Mouse (Mus musculus): ENCODE data around the gene Trit1. TPM values are rescaled to one million over a fixed set of nuclear protein-coding genes. Genes with fewer than 3 reads are reported as not detected.
A peak's percentile ranks its signal among the peaks of the same experiment; 100 is the strongest.

The Trit1 gene
- polyA plus RNA-seq, 1 experiment = 5.0 TPM

- peak; percentile 57 to 64 for DNase-seq (ENCODE audit: low read depth in 1 of 2, low spot score in 2 of 2)
- Histone ChIP-seq H3K36me3 (ENCODE audit: control insufficient read depth, insufficient read depth, low read length) (peaks cover 1% of the 10 kb centered on the region), H3K27me3 (ENCODE audit: control insufficient read depth, insufficient read depth, low read length) (no peaks in the 10 kb centered on the region), H3K27ac (ENCODE audit: insufficient read depth, low read length) (peak overlapping the region; percentile 83), H3K4me3 (ENCODE audit: extremely low read depth, insufficient read depth, insufficient read length) (no peak overlapping the region), H3K4me1 (ENCODE audit: control insufficient read depth, insufficient read depth, insufficient read length) (peaks cover 11% of the 10 kb centered on the region)
- TF ChIP-seq CTCF (IDR thresholded peaks at IDR 0.05; ENCODE audit: extremely low read depth, insufficient read depth, insufficient read length, insufficient replicate concordance) (no peak), POLR2A (IDR thresholded peaks at IDR 0.05; ENCODE audit: low read depth, low read length) (no peak)
- 17% methylated on average over 13 of the region's 13 CpGs for WGBS
Observed at GRCm38 (mm10) chr4:123026161-123026560, 9.8 kb downstream of the Trit1 start.

- peaks cover 3% of the 10 kb centered on the region for H3K36me3 ChIP-seq (ENCODE audit: control insufficient read depth, insufficient read depth, low read length)
- H3K27me3 ChIP-seq (ENCODE audit: control insufficient read depth, insufficient read depth, low read length) = no peaks in the 10 kb centered on the region
- 26% methylated on average over 4 of the region's 4 CpGs for whole genome bisulfite sequencing
- H3K27ac ChIP-seq (ENCODE audit: insufficient read depth, low read length) = peak overlapping the region; percentile 83; the same call in 1 of the 2 replicates
- TF ChIP-seq CTCF (IDR thresholded peaks at IDR 0.05; ENCODE audit: extremely low read depth, insufficient read depth, insufficient read length, insufficient replicate concordance) = no peak
- no peak for TF ChIP-seq POLR2A (IDR thresholded peaks at IDR 0.05; ENCODE audit: low read depth, low read length)
- H3K4me1 ChIP-seq (ENCODE audit: control insufficient read depth, insufficient read depth, insufficient read length) = peaks cover 11% of the 10 kb centered on the region
- no peak overlapping the region for H3K4me3 ChIP-seq (ENCODE audit: extremely low read depth, insufficient read depth, insufficient read length)
- DNase-seq (ENCODE audit: low read depth in 1 of 2, low spot score in 2 of 2) = peak in 1 of 2 experiments; percentile 30
Observed at GRCm38 (mm10) chr4:123026597-123026996, 10.2 kb downstream of the Trit1 start.

DNA sequence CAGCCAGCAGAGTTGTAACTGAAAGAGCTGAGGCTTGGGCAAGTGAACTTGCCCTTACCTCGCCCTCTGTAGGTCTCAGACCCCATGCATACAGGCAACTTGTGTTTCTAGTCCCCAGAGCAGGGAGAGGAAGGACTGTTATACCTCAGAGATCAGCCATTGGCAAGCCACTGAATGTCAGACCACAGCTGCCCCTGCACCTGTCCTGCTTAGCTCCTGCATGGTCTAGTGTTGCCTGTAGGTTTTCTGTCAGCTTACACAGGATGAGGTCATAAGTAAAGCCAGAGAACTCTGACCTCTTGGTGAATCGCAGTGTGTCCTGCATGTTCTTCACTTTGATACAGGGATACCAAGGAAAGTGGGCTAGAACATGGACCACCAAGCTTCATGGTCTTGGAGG lies 18.4 kb downstream of the Trit1 start:
- TF ChIP-seq CTCF (IDR thresholded peaks at IDR 0.05; ENCODE audit: extremely low read depth, insufficient read depth, insufficient read length, insufficient replicate concordance) = no peak
- TF ChIP-seq POLR2A (IDR thresholded peaks at IDR 0.05; ENCODE audit: low read depth, low read length) = no peak
- no peaks in the 10 kb centered on the region for H3K27me3 ChIP-seq (ENCODE audit: control insufficient read depth, insufficient read depth, low read length)
- no peak for DNase-seq (ENCODE audit: low read depth in 1 of 2, low spot score in 2 of 2)
- no peak overlapping the region for H3K27ac ChIP-seq (ENCODE audit: insufficient read depth, low read length)
- no peak overlapping the region for H3K4me3 ChIP-seq (ENCODE audit: extremely low read depth, insufficient read depth, insufficient read length)
- H3K36me3 ChIP-seq (ENCODE audit: control insufficient read depth, insufficient read depth, low read length) = peaks cover 4% of the 10 kb centered on the region
- 65% methylated on average over 2 of the region's 2 CpGs for WGBS
- H3K4me1 ChIP-seq (ENCODE audit: control insufficient read depth, insufficient read depth, insufficient read length) = peaks cover 3% of the 10 kb centered on the region; the same call in 1 of the 2 replicates

GRCm38 (mm10) chr4:123035636-123036035 lies 19.2 kb downstream of the Trit1 start:
- TF ChIP-seq CTCF (IDR thresholded peaks at IDR 0.05; ENCODE audit: extremely low read depth, insufficient read depth, insufficient read length, insufficient replicate concordance) = no peak
- TF ChIP-seq POLR2A (IDR thresholded peaks at IDR 0.05; ENCODE audit: low read depth, low read length) = no peak

DNA sequence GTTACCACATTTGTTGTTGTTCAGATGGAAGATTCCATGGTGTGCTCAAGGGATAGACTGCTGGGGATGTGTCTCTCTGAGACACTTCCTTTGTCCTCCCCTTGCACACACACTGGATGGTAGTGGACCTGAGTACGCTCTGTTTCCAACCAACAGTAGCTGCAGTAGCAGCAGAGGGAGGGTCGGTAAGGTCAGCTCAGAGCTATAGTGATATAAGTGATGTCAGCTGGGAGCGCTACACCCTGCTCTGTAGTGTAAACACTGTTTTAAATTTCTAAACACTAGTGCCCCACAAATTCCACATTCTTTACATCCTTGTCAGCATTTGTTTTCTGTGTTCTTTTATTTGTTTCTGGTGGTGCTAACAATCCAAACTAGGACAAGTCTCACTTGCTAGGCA lies 20.3 kb downstream of the Trit1 start:
- 90% methylated on average over 3 of the region's 3 CpGs for WGBS
- Histone ChIP-seq H3K4me3 (ENCODE audit: extremely low read depth, insufficient read depth, insufficient read length) (no peak overlapping the region), H3K36me3 (ENCODE audit: control insufficient read depth, insufficient read depth, low read length) (peaks cover 7% of the 10 kb centered on the region), H3K27ac (ENCODE audit: insufficient read depth, low read length) (no peak overlapping the region), H3K27me3 (ENCODE audit: control insufficient read depth, insufficient read depth, low read length) (no peaks in the 10 kb centered on the region), H3K4me1 (ENCODE audit: control insufficient read depth, insufficient read depth, insufficient read length) (peaks cover 3% of the 10 kb centered on the region; the same call in 1 of the 2 replicates)
- TF ChIP-seq CTCF (IDR thresholded peaks at IDR 0.05; ENCODE audit: extremely low read depth, insufficient read depth, insufficient read length, insufficient replicate concordance) (no peak), POLR2A (IDR thresholded peaks at IDR 0.05; ENCODE audit: low read depth, low read length) (no peak)
- no peak for DNase-seq (ENCODE audit: low read depth in 1 of 2, low spot score in 2 of 2)

More at GRCm38 (mm10) chr4:123035636-123036035, 19.2 kb downstream of the Trit1 start:
- no peak for DNase-seq (ENCODE audit: low read depth in 1 of 2, low spot score in 2 of 2)
- Histone ChIP-seq H3K36me3 (ENCODE audit: control insufficient read depth, insufficient read depth, low read length) (peaks cover 7% of the 10 kb centered on the region), H3K4me3 (ENCODE audit: extremely low read depth, insufficient read depth, insufficient read length) (no peak overlapping the region), H3K27ac (ENCODE audit: insufficient read depth, low read length) (no peak overlapping the region), H3K4me1 (ENCODE audit: control insufficient read depth, insufficient read depth, insufficient read length) (peaks cover 3% of the 10 kb centered on the region; the same call in 1 of the 2 replicates), H3K27me3 (ENCODE audit: control insufficient read depth, insufficient read depth, low read length) (no peaks in the 10 kb centered on the region)
- WGBS = 95% methylated on average over 2 of the region's 2 CpGs

DNA sequence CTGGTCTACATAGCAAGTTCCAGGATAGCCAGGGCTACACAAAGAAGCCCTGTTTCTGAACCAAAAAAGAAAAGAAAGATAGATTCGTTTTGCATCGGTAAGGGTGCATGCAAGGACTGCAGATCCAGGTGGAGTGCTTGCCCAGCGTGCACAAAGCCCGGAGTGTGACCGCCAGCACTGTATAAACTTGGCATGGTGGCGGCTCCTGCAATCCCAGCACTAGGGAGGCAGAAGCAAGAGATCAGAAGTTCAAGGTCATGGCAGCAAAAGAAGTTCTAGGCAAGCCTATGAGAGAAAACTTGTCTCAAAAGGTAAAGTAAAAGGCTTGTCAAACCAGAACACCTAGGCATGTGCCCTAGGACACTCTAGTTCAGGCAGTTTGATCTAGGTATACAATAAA lies 24.7 kb downstream of the Trit1 start:
- Histone ChIP-seq H3K4me1 (ENCODE audit: control insufficient read depth, insufficient read depth, insufficient read length) (no peaks in the 10 kb centered on the region), H3K27ac (ENCODE audit: insufficient read depth, low read length) (no peak overlapping the region), H3K4me3 (ENCODE audit: extremely low read depth, insufficient read depth, insufficient read length) (no peak overlapping the region), H3K27me3 (ENCODE audit: control insufficient read depth, insufficient read depth, low read length) (no peaks in the 10 kb centered on the region), H3K36me3 (ENCODE audit: control insufficient read depth, insufficient read depth, low read length) (peaks cover 16% of the 10 kb centered on the region)
- WGBS = 94% methylated on average over 6 of the region's 6 CpGs
- DNase-seq (ENCODE audit: low read depth in 1 of 2, low spot score in 2 of 2) = no peak
- no peak for TF ChIP-seq POLR2A (IDR thresholded peaks at IDR 0.05; ENCODE audit: low read depth, low read length)
- no peak for TF ChIP-seq CTCF (IDR thresholded peaks at IDR 0.05; ENCODE audit: extremely low read depth, insufficient read depth, insufficient read length, insufficient replicate concordance)

- TF ChIP-seq CTCF (IDR thresholded peaks at IDR 0.05; ENCODE audit: extremely low read depth, insufficient read depth, insufficient read length, insufficient replicate concordance) (no peak), POLR2A (IDR thresholded peaks at IDR 0.05; ENCODE audit: low read depth, low read length) (no peak)
Observed at GRCm38 (mm10) chr4:123043858-123044257, 27.5 kb downstream of the Trit1 start.

More at GRCm38 (mm10) chr4:123043858-123044257, 27.5 kb downstream of the Trit1 start:
- peaks cover 25% of the 10 kb centered on the region for H3K36me3 ChIP-seq (ENCODE audit: control insufficient read depth, insufficient read depth, low read length)
- no peak overlapping the region for H3K4me3 ChIP-seq (ENCODE audit: extremely low read depth, insufficient read depth, insufficient read length)
- H3K27me3 ChIP-seq (ENCODE audit: control insufficient read depth, insufficient read depth, low read length) = no peaks in the 10 kb centered on the region
- no peak overlapping the region for H3K27ac ChIP-seq (ENCODE audit: insufficient read depth, low read length)
- no peak for DNase-seq (ENCODE audit: low read depth in 1 of 2, low spot score in 2 of 2)
- H3K4me1 ChIP-seq (ENCODE audit: control insufficient read depth, insufficient read depth, insufficient read length) = no peaks in the 10 kb centered on the region
- whole genome bisulfite sequencing = 87% methylated on average over 1 of the region's 1 CpGs
